Mouse (Mus musculus) cerebellum, adult 2 months (tissue): ENCODE results near the gene Suox. TPM values are rescaled to one million over a fixed set of nuclear protein-coding genes. Genes with fewer than 3 reads are reported as not detected.
"Not testable (repeated sequence)": the region's sequence is repeated elsewhere in the genome, so short reads cannot be mapped to it uniquely, and the experiment has no call there.

Experiments used
- DNase-seq, 2 experiments: peaks; one replicate each; pipeline ENCODE4 v3.0.0; 2021
- H3K27ac ChIP-seq: fragments of 200-500 bp; 2 replicates; pipeline ENCODE4 v1.5.1; 2012; ENCODE audit warnings: low read length, control low read depth, inconsistent platforms; ENCODE audit not compliant: insufficient read depth
- H3K27me3 ChIP-seq: fragments of 200-500 bp; 2 replicates; pipeline ENCODE4 v1.6.1; 2012; ENCODE audit warnings: inconsistent platforms, mild to moderate bottlenecking, low read length, moderate library complexity; ENCODE audit not compliant: control insufficient read depth, insufficient read depth
- H3K4me1 ChIP-seq: fragments of 200-500 bp; 2 replicates; pipeline ENCODE4 v1.6.1; 2011; ENCODE audit warnings: low read length; ENCODE audit not compliant: control insufficient read depth, insufficient read depth
- H3K4me3 ChIP-seq: fragments of 200-500 bp; replicated peaks from 2 replicates; pipeline ENCODE3; 2011; ENCODE audit warnings: mild to moderate bottlenecking, low read depth, low read length, control low read depth; ENCODE audit not compliant: insufficient read depth
- CTCF ChIP-seq: fragments of 200-500 bp; IDR thresholded peaks from 2 replicates; pipeline ENCODE4 v1.5.1; 2011; ENCODE audit warnings: low read depth, mild to moderate bottlenecking, control low read depth, low read length, moderate library complexity, borderline replicate concordance; ENCODE audit not compliant: insufficient read depth
- POLR2A ChIP-seq: fragments of 200-500 bp; IDR thresholded peaks from 2 replicates; pipeline ENCODE4 v1.6.1; 2011; ENCODE audit warnings: low read length, control low read depth, borderline replicate concordance; ENCODE audit not compliant: insufficient read depth
- WGBS: fragments of 180-500 bp; shearing (Covaris S2); methylation state at CpG from one replicate; pipeline ENCODE4 v1.1.7; 2018; 5-methylcytosine and 5-hydroxymethylcytosine counted together
- polyA plus RNA-seq: library from polyadenylated mRNA; depleted of rRNA; stranded (reverse); fragments of >200 nt; gene quantifications from 2 replicates; pipeline ENCODE4 v1.2.3, GENCODE M21; 2012; rRNA removed

Suox gene
- 15.6 and 17.9 TPM in 2 replicates for polyA plus RNA-seq

- TF ChIP-seq POLR2A (peak; percentile 64; the same call in 1 of the 2 replicates), CTCF (no peak)
- peaks cover 2% of the 10 kb centered on the region; the same call in 1 of the 2 replicates for H3K4me1 ChIP-seq
- peak within 1 kb of the TSS; percentile 72 for H3K4me3 ChIP-seq
- no peaks in the 10 kb centered on the region for H3K27me3 ChIP-seq
- H3K27ac ChIP-seq, result peak within 1 kb of the TSS; percentile 68
- peak; percentile 84 to 88 for DNase-seq
- under 1% methylated on average over 52 of the region's 60 CpGs for WGBS
These were observed at the start of gene Suox for GRCm38 (mm10) chr10:128673763-128674468. Suox (minus strand) TSS chr10:128674073.

GRCm38 (mm10) chr10:128715559-128716537, 42.0 kb upstream of the Suox start:
- Histone ChIP-seq H3K27ac (no peak overlapping the region), H3K4me1 (no peaks in the 10 kb centered on the region), H3K4me3 (no peak overlapping the region), H3K27me3 (no peaks in the 10 kb centered on the region)
- 83% methylated on average over 19 of the region's 19 CpGs for WGBS
- no peak for TF ChIP-seq CTCF
- TF ChIP-seq POLR2A, result no peak
- DNase-seq, result no peak

- H3K4me3 ChIP-seq, H3K4me1 ChIP-seq, DNase-seq, H3K27ac ChIP-seq, H3K27me3 ChIP-seq: not testable (repeated sequence)
- WGBS, result 96% methylated on average over 7 of the region's 7 CpGs
These were observed 37.4 kb upstream of the Suox start for GRCm38 (mm10) chr10:128711318-128711717.

- Histone ChIP-seq H3K4me1 (no peaks in the 10 kb centered on the region), H3K27ac (no peak overlapping the region), H3K27me3 (no peaks in the 10 kb centered on the region), H3K4me3 (peak overlapping the region; percentile 88)
- peak; percentile 18 to 23 for DNase-seq
- WGBS, result 9% methylated on average over 11 of the region's 11 CpGs
- TF ChIP-seq CTCF (no peak), POLR2A (no peak)
These were observed 31.4 kb upstream of the Suox start for GRCm38 (mm10) chr10:128705317-128705693.

- TF ChIP-seq POLR2A (peak; percentile 33; the same call in 1 of the 2 replicates), CTCF (no peak)
- Histone ChIP-seq H3K4me1 (no peaks in the 10 kb centered on the region), H3K27ac (no peak within 1 kb of the TSS), H3K27me3 (no peaks in the 10 kb centered on the region), H3K4me3 (peak within 1 kb of the TSS; percentile 88)
- WGBS, result under 1% methylated on average over 62 of the region's 62 CpGs
- DNase-seq, result peak; percentile 87
These were observed 30.8 kb upstream of the Suox start, which contains the start of gene Cdk2 for GRCm38 (mm10) chr10:128704491-128705316. Cdk2 (minus strand) TSS chr10:128705031.

- H3K27ac ChIP-seq, result no peak within 1 kb of the TSS
These were observed 30.0 kb upstream of the Suox start, which contains the start of gene Pmel for GRCm38 (mm10) chr10:128703895-128704294. Pmel (plus strand) TSS chr10:128704195.

GRCm38 (mm10) chr10:128702328-128703007, 28.6 kb upstream of the Suox start:
- DNase-seq, result no peak
- Histone ChIP-seq H3K4me1 (no peaks in the 10 kb centered on the region), H3K27me3 (no peaks in the 10 kb centered on the region), H3K4me3 (no peak overlapping the region), H3K27ac (no peak overlapping the region)
- 63% methylated on average over 6 of the region's 6 CpGs for WGBS
- TF ChIP-seq CTCF (no peak), POLR2A (no peak)

More at GRCm38 (mm10) chr10:128703895-128704294, 30.0 kb upstream of the Suox start, which contains the start of gene Pmel:
- Histone ChIP-seq H3K27me3 (no peaks in the 10 kb centered on the region), H3K4me3 (peak within 1 kb of the TSS; percentile 88), H3K4me1 (no peaks in the 10 kb centered on the region)
- TF ChIP-seq CTCF, result no peak
- no peak for TF ChIP-seq POLR2A
- 32% methylated on average over 4 of the region's 4 CpGs for WGBS
- DNase-seq, result no peak
